Mouse (Mus musculus) hindbrain, embryonic 14.5 days (tissue): ENCODE data around the gene Vps35l. TPM values are rescaled to one million over a fixed set of nuclear protein-coding genes. Genes with fewer than 3 reads are reported as not detected.
A peak's percentile ranks its signal among the peaks of the same experiment; 100 is the strongest.

Source experiments
- ATAC-seq: fragments of 200-750 bp; cut with Nextera tagmentation; 2 replicates; pipeline ENCODE4 v1.8.0; 2017; ENCODE audit warnings: moderate number of reproducible peaks, mild to moderate bottlenecking, moderate TSS enrichment, moderate library complexity; ENCODE audit not compliant: low FRiP score
- DNase-seq: peaks from one replicate; pipeline ENCODE4 v3.0.0-alpha.2; 2015; ENCODE audit warnings: low spot score
- H3K27ac ChIP-seq: fragments of 300-500 bp; sonication (generic); 2 replicates; pipeline ENCODE4 v1.5.1; 2014; ENCODE audit warnings: mild to moderate bottlenecking, moderate library complexity
- H3K27me3 ChIP-seq: fragments of 300-500 bp; sonication (generic); 2 replicates; pipeline ENCODE4 v1.6.1; 2014; ENCODE audit warnings: mild to moderate bottlenecking, low read length, mixed read lengths; ENCODE audit not compliant: control insufficient read depth, insufficient read depth
- H3K36me3 ChIP-seq: fragments of 300-500 bp; sonication (generic); replicated peaks from 2 replicates; pipeline ENCODE4 v1.6.1; 2014; ENCODE audit not compliant: control insufficient read depth, insufficient read depth
- H3K4me1 ChIP-seq: fragments of 300-500 bp; sonication (generic); replicated peaks from 2 replicates; pipeline ENCODE4 v1.6.1; 2014; ENCODE audit warnings: antibody characterized with exemption, low read length, mixed read lengths; ENCODE audit not compliant: control insufficient read depth, insufficient read depth
- H3K4me2 ChIP-seq: fragments of 300-500 bp; sonication (generic); replicated peaks from 2 replicates; pipeline ENCODE4 v1.6.1; 2014; ENCODE audit warnings: mild to moderate bottlenecking, moderate library complexity
- H3K4me3 ChIP-seq: fragments of 300-500 bp; sonication (generic); replicated peaks from 2 replicates; pipeline ENCODE4 v1.5.1; 2014; ENCODE audit warnings: mild to moderate bottlenecking, low read length
- H3K9ac ChIP-seq: fragments of 300-500 bp; sonication (generic); 2 replicates; pipeline ENCODE4 v1.6.1; 2014
- H3K9me3 ChIP-seq: fragments of 300-500 bp; sonication (generic); 2 replicates; pipeline ENCODE4 v1.6.1; 2016; ENCODE audit warnings: low read length; ENCODE audit not compliant: control insufficient read depth
- WGBS: fragments of 180-500 bp; shearing (Covaris S2); extraction: QIAGEN DNeasy Blood & Tissue Kit; methylation state at CpG from one replicate; pipeline ENCODE4 v1.1.7; 2014; 5-methylcytosine and 5-hydroxymethylcytosine counted together
- polyA plus RNA-seq: library from polyadenylated mRNA; unstranded; fragments of >200 nt; fragmentation: Nextera tagmentation; extraction: Ambion mirVana; gene quantifications from 2 replicates; pipeline ENCODE4 v1.2.1, GENCODE M21; 2014

Vps35l gene
- polyA plus RNA-seq, result 93.9 and 101 TPM in 2 replicates

GRCm38 (mm10) chr7:118739975-118740531, at the start of gene Vps35l:
Vps35l (plus strand) TSS chr7:118740226.
- Histone ChIP-seq H3K4me1 (peaks cover 14% of the 10 kb centered on the region; the same call in 1 of the 2 replicates), H3K36me3 (peaks cover 26% of the 10 kb centered on the region), H3K9ac (peak within 1 kb of the TSS; percentile 76), H3K27me3 (no peaks in the 10 kb centered on the region), H3K4me2 (peak within 1 kb of the TSS; percentile 71), H3K4me3 (peak within 1 kb of the TSS; percentile 69), H3K9me3 (no peaks in the 10 kb centered on the region), H3K27ac (peak within 1 kb of the TSS; percentile 91)
- DNase-seq (peak; percentile 91), ATAC-seq (peak; percentile 87)
- 2% methylated on average over 16 of the region's 16 CpGs for WGBS

GRCm38 (mm10) chr7:118691287-118691686, 48.7 kb upstream of the Vps35l start:
- no peak overlapping the region for H3K4me3 ChIP-seq
- H3K4me2 ChIP-seq, result no peak overlapping the region
- ATAC-seq (no peak), DNase-seq (no peak)
- H3K27me3 ChIP-seq, result no peaks in the 10 kb centered on the region
- 93% methylated on average over 2 of the region's 2 CpGs for WGBS
- no peak overlapping the region for H3K27ac ChIP-seq
- no peak overlapping the region for H3K9ac ChIP-seq
- no peaks in the 10 kb centered on the region for H3K4me1 ChIP-seq
- H3K9me3 ChIP-seq, result no peaks in the 10 kb centered on the region
- peaks cover 95% of the 10 kb centered on the region for H3K36me3 ChIP-seq

- H3K36me3 ChIP-seq, result peaks cover 82% of the 10 kb centered on the region
Measured at GRCm38 (mm10) chr7:118696146-118696545, 43.9 kb upstream of the Vps35l start.

GRCm38 (mm10) chr7:118697168-118697567, 42.9 kb upstream of the Vps35l start:
- 83% methylated on average over 4 of the region's 4 CpGs for WGBS
- Histone ChIP-seq H3K4me1 (no peaks in the 10 kb centered on the region), H3K27ac (no peak overlapping the region), H3K36me3 (peaks cover 74% of the 10 kb centered on the region), H3K4me2 (no peak overlapping the region), H3K9ac (no peak overlapping the region), H3K27me3 (no peaks in the 10 kb centered on the region), H3K4me3 (no peak overlapping the region), H3K9me3 (no peaks in the 10 kb centered on the region)
- no peak for ATAC-seq
- DNase-seq, result no peak

More at GRCm38 (mm10) chr7:118696146-118696545, 43.9 kb upstream of the Vps35l start:
- ATAC-seq (no peak), DNase-seq (no peak)
- Histone ChIP-seq H3K9ac (no peak overlapping the region), H3K4me1 (no peaks in the 10 kb centered on the region), H3K9me3 (no peaks in the 10 kb centered on the region), H3K4me2 (no peak overlapping the region), H3K4me3 (no peak overlapping the region), H3K27me3 (no peaks in the 10 kb centered on the region), H3K27ac (no peak overlapping the region)
- whole genome bisulfite sequencing, result 97% methylated on average over 6 of the region's 6 CpGs

- Histone ChIP-seq H3K4me1 (peaks cover 10% of the 10 kb centered on the region), H3K4me2 (no peak overlapping the region), H3K36me3 (peaks cover 67% of the 10 kb centered on the region), H3K27ac (no peak overlapping the region), H3K27me3 (no peaks in the 10 kb centered on the region), H3K9me3 (no peaks in the 10 kb centered on the region), H3K9ac (no peak overlapping the region), H3K4me3 (no peak overlapping the region)
- 93% methylated on average over 9 of the region's 9 CpGs for WGBS
- no peak for ATAC-seq
- DNase-seq, result no peak
Measured at GRCm38 (mm10) chr7:118698882-118699281, 41.1 kb upstream of the Vps35l start.

- 91% methylated on average over 15 of the region's 15 CpGs for WGBS
- ATAC-seq, result no peak
- H3K4me1 ChIP-seq, result peaks cover 24% of the 10 kb centered on the region
Measured at GRCm38 (mm10) chr7:118703144-118703561, 36.9 kb upstream of the Vps35l start.

GRCm38 (mm10) chr7:118704001-118704850, 35.8 kb upstream of the Vps35l start:
- Histone ChIP-seq H3K4me3 (peak overlapping the region; percentile 81), H3K4me1 (peaks cover 24% of the 10 kb centered on the region), H3K4me2 (peak overlapping the region; percentile 51), H3K27me3 (no peaks in the 10 kb centered on the region), H3K9ac (peak overlapping the region; percentile 90), H3K9me3 (no peaks in the 10 kb centered on the region), H3K27ac (no peak overlapping the region), H3K36me3 (peaks cover 19% of the 10 kb centered on the region)
- ATAC-seq, result no peak
- 77% methylated on average over 9 of the region's 9 CpGs for whole genome bisulfite sequencing
- no peak for DNase-seq

More at GRCm38 (mm10) chr7:118703144-118703561, 36.9 kb upstream of the Vps35l start:
- Histone ChIP-seq H3K9me3 (no peaks in the 10 kb centered on the region), H3K27ac (no peak overlapping the region), H3K4me3 (no peak overlapping the region), H3K27me3 (no peaks in the 10 kb centered on the region), H3K9ac (no peak overlapping the region), H3K4me2 (peak overlapping the region; percentile 51; the same call in 1 of the 2 replicates), H3K36me3 (peaks cover 26% of the 10 kb centered on the region)
- no peak for DNase-seq

GRCm38 (mm10) chr7:118705101-118705961, 34.7 kb upstream of the Vps35l start, which contains the start of gene Gde1:
Gde1 (minus strand) TSS chr7:118705778.
- peaks cover 19% of the 10 kb centered on the region for H3K36me3 ChIP-seq
- under 1% methylated on average over 66 of the region's 66 CpGs for WGBS
- H3K27me3 ChIP-seq, result no peaks in the 10 kb centered on the region
- H3K27ac ChIP-seq, result peak within 1 kb of the TSS; percentile 94
- DNase-seq (peak; percentile 84), ATAC-seq (peak; percentile 93)
- no peaks in the 10 kb centered on the region for H3K9me3 ChIP-seq
- peak within 1 kb of the TSS; percentile 81 for H3K4me3 ChIP-seq
- peaks cover 24% of the 10 kb centered on the region for H3K4me1 ChIP-seq
- peak within 1 kb of the TSS; percentile 90 for H3K9ac ChIP-seq
- H3K4me2 ChIP-seq, result peak within 1 kb of the TSS; percentile 51
